Comparison of ENCODE assay signal across 8 mouse cellular contexts in the genomic region with DNA sequence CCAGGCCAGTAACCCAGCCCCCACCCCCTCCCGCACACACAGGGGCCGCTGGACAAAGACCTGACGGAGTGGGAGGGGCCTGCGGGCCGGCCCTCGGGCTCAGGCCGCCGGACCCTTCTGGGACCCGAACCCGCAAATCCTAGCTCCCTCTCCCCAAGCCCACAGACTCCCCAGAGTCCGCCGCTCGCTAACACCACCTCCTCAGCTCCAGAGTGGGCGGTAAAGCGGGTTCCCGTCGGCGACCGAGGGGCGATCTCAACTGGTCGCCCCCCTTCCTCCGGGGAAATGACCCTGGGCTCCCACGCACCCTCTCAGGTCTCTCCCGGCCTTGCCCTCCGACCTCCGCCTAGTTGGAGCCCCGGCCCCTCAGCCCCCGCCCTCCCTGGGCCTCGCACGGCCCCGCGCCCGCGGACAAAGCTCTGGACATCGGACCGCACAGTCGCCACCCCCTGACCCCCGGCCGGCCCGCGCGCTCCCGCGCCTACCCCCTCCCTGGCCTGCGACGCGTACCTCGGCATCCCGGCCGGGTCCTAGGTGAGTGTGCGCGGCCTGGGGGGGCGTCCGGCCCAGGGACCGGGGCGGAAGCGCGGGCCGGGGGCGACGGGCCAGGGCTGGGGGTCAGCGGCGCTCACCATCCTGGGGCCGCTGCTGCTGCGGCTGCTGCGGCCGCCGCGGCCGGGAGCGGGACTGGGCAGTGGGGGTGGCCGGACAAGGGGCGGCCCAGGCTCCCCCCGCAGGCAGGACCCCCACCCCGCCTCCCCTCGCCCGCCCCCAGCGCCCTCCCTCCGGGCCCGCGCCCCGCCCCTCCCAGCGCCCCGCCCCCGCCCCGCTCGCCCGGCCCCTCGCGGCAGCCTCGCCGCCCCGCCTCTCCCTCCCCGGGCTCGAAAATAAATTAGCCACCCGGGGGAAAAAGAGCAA. TPM values are rescaled to one million over a fixed set of nuclear protein-coding genes. Genes with fewer than 3 reads are reported as not detected.
DNase-seq lines count a peak whose midpoint lies in the region; ATAC-seq and TF ChIP-seq lines count a peak whose summit lies in the region.

Fignl2 (minus strand) TSS at position 755 of the 918 bp plus-strand sequence.

- H3K36me3 ChIP-seq in erythroblast, embryonic 14.5 days (ENCODE audit: control insufficient read depth), result no peaks in the 10 kb centered on the region
- H3K36me3 ChIP-seq in heart, embryonic 13.5 days, result no peaks in the 10 kb centered on the region
- no peaks in the 10 kb centered on the region for H3K36me3 ChIP-seq in midbrain, embryonic 13.5 days

- H3K27me3 ChIP-seq in erythroblast, embryonic 14.5 days (ENCODE audit: control insufficient read depth), result peaks cover 48% of the 10 kb centered on the region
- peaks cover 46% of the 10 kb centered on the region for H3K27me3 ChIP-seq in heart, embryonic 13.5 days (replicated peaks)
- peaks cover 15% of the 10 kb centered on the region for H3K27me3 ChIP-seq in midbrain, embryonic 13.5 days

- H3K4me1 ChIP-seq in erythroblast, embryonic 14.5 days (ENCODE audit: control insufficient read depth), result no peaks in the 10 kb centered on the region
- peaks cover 45% of the 10 kb centered on the region for H3K4me1 ChIP-seq in heart, embryonic 13.5 days
- peaks cover 52% of the 10 kb centered on the region for H3K4me1 ChIP-seq in midbrain, embryonic 13.5 days (replicated peaks)

- H3K9me3 ChIP-seq in erythroblast, embryonic 14.5 days (ENCODE audit: control insufficient read depth, low read length), result no peaks in the 10 kb centered on the region
- no peaks in the 10 kb centered on the region for H3K9me3 ChIP-seq in heart, embryonic 13.5 days
- no peaks in the 10 kb centered on the region for H3K9me3 ChIP-seq in midbrain, embryonic 13.5 days

- ATAC-seq in erythroblast, adult 5-6 weeks (replicated peaks; ENCODE audit: low FRiP score, poor library complexity, severe bottlenecking), result no peak
- peak; percentile 27; the same call in 1 of the 2 replicates for ATAC-seq in heart, embryonic 13.5 days (ENCODE audit: extremely low read depth, insufficient number of reproducible peaks, low FRiP score, low TSS enrichment)
- ATAC-seq in midbrain, embryonic 13.5 days, result peak; percentile 22
- no peak for ATAC-seq in activated CD4-positive, CD25-positive, alpha-beta regulatory T cell, adult 4 months

- peak within 1 kb of the TSS; percentile 48 for H3K4me3 ChIP-seq in erythroblast, embryonic 14.5 days (replicated peaks)
- H3K4me3 ChIP-seq in heart, embryonic 13.5 days, result peak within 1 kb of the TSS; percentile 76
- H3K4me3 ChIP-seq in midbrain, embryonic 13.5 days (replicated peaks), result peak within 1 kb of the TSS; percentile 65

- DNase-seq in brain, embryonic 14.5 days (ENCODE audit: low read depth), result no peak
- peak; percentile 57 to 82 for DNase-seq in kidney, postnatal 25 days
- DNase-seq in left cerebral cortex, adult 11 months (ENCODE audit: low spot score), result no peak

- WGBS in heart, embryonic 13.5 days, result 0% methylated on average over 60 of the region's 96 CpGs
- WGBS in midbrain, embryonic 13.5 days, result under 1% methylated on average over 66 of the region's 96 CpGs

- peak within 1 kb of the TSS; percentile 80 for H3K27ac ChIP-seq in heart, embryonic 13.5 days (replicated peaks)
- peak within 1 kb of the TSS; percentile 83 for H3K27ac ChIP-seq in midbrain, embryonic 13.5 days

- peak within 1 kb of the TSS; percentile 91 for H3K9ac ChIP-seq in heart, embryonic 13.5 days
- peak within 1 kb of the TSS; percentile 77 for H3K9ac ChIP-seq in midbrain, embryonic 13.5 days (replicated peaks)

- H3K4me2 ChIP-seq in heart, embryonic 13.5 days, result peak within 1 kb of the TSS; percentile 85
- peak within 1 kb of the TSS; percentile 84 for H3K4me2 ChIP-seq in midbrain, embryonic 13.5 days (replicated peaks)

- TF ChIP-seq POLR2A in brain, embryonic 14.5 days (IDR thresholded peaks at IDR 0.05; ENCODE audit: borderline replicate concordance, extremely low read depth, insufficient read depth, insufficient read length, poor library complexity, severe bottlenecking), result 0 out of 2 replicates have a peak, but pooled peaks have one; percentile 17

- no peak for TF ChIP-seq CTCF in brain, embryonic 14.5 days (IDR thresholded peaks at IDR 0.05; ENCODE audit: borderline replicate concordance, extremely low read depth, insufficient read depth, insufficient read length)

RNA-seq across cellular contexts. Expression of gene Fignl2, which starts in this region (rescaled TPM):
- not detected in 2 replicates for polyA plus RNA-seq in erythroblast, embryonic 14.5 days (2012)
- total RNA-seq in erythroblast, adult 5-6 weeks (2015; ENCODE audit: low replicate concordance), result not detected in 2 replicates
- not detected in 2 replicates for total RNA-seq in erythroblast, adult 5-6 weeks (2017; ENCODE audit: low replicate concordance)
- 1.5 and 2.1 TPM in 2 replicates for polyA plus RNA-seq in brain, embryonic 14.5 days (2012; rRNA removed)
- polyA plus RNA-seq in heart, embryonic 13.5 days (2015; fragmentation: Nextera tagmentation; extraction: Ambion mirVana), result 0.08 and 0.09 TPM in 2 replicates
- 0.11 and 0.15 TPM in 2 replicates for polyA plus RNA-seq in midbrain, embryonic 13.5 days (2015; fragmentation: Nextera tagmentation; extraction: Ambion mirVana)
- not detected for polyA plus RNA-seq in activated CD4-positive, CD25-positive, alpha-beta regulatory T cell, adult 4 months (2017; shearing (Covaris generic))

Comparison
In these comparisons a context has a peak if more than half of its experiments do, and no peak if none do; other contexts are left out.
1. Peak in ATAC-seq, H3K4me3 ChIP-seq, H3K27ac ChIP-seq, H3K9ac ChIP-seq and H3K4me2 ChIP-seq in heart, embryonic 13.5 days; RNA of the gene not detected or under 1 TPM.
2. Peak in ATAC-seq, H3K4me3 ChIP-seq, H3K27ac ChIP-seq, H3K9ac ChIP-seq and H3K4me2 ChIP-seq in midbrain, embryonic 13.5 days; RNA of the gene not detected or under 1 TPM.
3. DNase-seq: peak in kidney, postnatal 25 days (2 of 2); none in brain, embryonic 14.5 days (single experiment) and left cerebral cortex, adult 11 months (single experiment).
4. Peak in every context shown above with its lines, with median percentiles within 50 percentile points of each other: H3K4me3 ChIP-seq.